Mouse (Mus musculus): ENCODE data around the gene Cks1b.
A peak's percentile ranks its signal among the peaks of the same experiment; 100 is the strongest.
"Not testable (repeated sequence)": the region's sequence is repeated elsewhere in the genome, so short reads cannot be mapped to it uniquely, and the experiment has no call there.

Gene Cks1b

GRCm38 (mm10) chr3:89418170-89418860 lies at the start of gene Cks1b, which contains the start of gene Shc1:
Cks1b (minus strand) TSS chr3:89418383.
Shc1 (plus strand) TSS chr3:89418443.
- DNase-seq (ENCODE audit: low spot score in 2 of 2): peak; percentile 97 to 99

DNA sequence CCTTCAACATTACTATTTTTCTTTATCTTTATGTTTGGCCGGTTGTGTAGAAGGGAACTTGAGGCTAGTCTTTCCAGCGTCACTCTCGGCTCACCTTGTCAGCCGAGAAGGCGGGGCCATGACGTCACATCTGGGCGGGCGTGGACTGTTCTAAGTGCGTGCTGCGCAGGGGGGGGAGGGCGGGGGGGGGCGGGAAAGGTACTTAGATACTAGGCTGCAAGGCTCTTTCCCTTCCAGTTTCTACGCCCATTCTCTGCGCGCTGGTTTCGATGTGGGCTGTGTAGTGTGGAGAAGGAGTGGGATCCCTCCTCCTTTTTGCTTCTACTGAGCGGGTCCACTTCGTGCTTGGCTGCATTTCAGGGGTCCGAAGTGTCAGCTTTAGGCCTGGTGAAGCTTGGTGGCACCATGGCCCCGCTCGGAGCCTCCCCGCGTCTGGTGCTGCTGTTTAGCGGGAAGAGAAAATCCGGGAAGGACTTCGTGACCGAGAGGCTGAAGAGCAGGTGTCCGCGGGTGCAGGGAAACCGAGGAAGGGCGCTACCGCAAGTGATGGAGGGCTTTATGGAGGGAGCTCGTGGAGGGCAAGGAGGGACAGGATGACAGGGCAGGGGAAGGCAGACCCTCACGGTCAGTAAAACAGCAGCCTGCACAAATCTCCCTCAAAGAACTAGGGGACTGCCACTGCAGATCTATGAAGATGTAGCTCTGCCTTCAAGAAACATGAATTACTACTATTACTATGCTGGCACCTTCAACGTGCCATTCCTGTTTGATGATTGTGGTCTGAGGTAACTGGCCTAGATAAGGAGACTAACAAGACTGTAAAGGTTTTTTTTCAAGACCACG lies 41.0 kb upstream of the Cks1b start:
- DNase-seq (ENCODE audit: low spot score in 2 of 2): peak; percentile 94 to 95

GRCm38 (mm10) chr3:89458372-89458964 lies 40.3 kb upstream of the Cks1b start:
- peak in 1 of 2 experiments; percentile 56 for DNase-seq (ENCODE audit: low spot score in 2 of 2)

GRCm38 (mm10) chr3:89456726-89457665 lies 38.8 kb upstream of the Cks1b start:
- peak in 1 of 2 experiments; percentile 70 for DNase-seq (ENCODE audit: low spot score in 2 of 2)

DNA sequence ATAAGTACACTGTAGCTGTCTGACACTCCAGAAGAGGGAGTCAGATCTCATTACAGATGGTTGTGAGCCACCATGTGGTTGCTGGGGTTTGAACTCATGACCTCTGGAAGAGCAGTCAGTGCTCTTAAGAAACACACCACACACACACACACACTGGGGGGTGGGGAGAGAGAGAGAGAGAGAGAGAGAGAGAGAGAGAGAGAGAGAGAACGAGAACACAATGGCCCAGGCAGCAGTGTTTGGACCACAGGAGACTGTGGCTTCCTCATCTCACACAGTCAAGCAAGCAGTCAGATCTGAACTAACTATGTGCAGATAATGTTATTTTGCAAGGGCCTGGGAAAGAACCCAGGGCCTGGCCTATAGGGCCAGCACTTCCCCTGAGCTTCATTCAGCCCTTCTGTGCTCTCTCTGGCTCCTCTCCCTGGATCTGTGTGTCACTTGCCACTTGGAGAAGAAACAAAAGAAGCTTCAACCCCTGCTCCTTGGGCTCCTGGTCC lies 37.7 kb upstream of the Cks1b start:
- DNase-seq (ENCODE audit: low spot score in 2 of 2): no peak

GRCm38 (mm10) chr3:89454401-89455177 lies 36.4 kb upstream of the Cks1b start, which contains the start of gene Pmvk:
Pmvk (plus strand) TSS chr3:89454541.
- DNase-seq (ENCODE audit: low spot score in 2 of 2): no peak

DNA sequence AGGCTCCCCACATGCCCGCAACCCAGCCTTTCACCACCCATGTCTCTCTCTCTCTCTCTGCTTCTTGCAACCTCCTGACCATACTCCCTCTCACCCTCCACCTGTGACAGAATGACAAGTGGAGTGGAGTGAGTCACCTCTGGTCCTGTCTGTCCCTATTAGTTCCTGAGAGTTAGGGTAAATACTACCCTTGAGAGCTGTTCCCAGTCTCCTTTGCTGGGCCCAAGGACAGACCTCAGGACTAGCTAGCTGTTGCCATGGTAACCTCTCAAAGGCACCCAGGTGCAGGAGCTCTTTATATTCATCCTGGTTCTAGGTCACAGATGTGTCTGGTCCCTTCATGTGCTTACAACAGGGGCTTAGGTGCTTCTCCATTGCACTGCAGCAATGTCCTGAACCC lies 33.7 kb upstream of the Cks1b start:
- DNase-seq (ENCODE audit: low spot score in 2 of 2): no peak

DNA sequence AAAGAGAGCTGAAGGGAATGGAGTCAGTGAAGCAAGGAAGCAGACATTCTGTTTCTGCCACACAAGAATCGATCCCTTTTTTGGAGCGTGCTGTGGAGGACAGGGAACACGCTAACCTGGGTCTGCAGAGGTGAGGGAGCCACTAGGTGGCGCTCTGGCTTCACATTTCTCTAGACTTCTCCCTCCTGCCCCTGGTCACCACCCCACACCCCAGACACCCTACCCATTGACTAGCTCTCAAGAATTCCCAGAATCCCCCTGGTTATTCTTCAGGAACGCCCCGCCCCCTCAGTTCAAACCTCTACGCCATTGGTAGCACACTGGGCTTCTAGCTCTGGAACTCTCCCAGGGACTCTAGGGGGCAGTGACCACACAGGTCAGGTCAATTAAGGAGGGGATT lies 31.4 kb upstream of the Cks1b start:
- peak; percentile 67 to 77 for DNase-seq (ENCODE audit: low spot score in 2 of 2)

DNA sequence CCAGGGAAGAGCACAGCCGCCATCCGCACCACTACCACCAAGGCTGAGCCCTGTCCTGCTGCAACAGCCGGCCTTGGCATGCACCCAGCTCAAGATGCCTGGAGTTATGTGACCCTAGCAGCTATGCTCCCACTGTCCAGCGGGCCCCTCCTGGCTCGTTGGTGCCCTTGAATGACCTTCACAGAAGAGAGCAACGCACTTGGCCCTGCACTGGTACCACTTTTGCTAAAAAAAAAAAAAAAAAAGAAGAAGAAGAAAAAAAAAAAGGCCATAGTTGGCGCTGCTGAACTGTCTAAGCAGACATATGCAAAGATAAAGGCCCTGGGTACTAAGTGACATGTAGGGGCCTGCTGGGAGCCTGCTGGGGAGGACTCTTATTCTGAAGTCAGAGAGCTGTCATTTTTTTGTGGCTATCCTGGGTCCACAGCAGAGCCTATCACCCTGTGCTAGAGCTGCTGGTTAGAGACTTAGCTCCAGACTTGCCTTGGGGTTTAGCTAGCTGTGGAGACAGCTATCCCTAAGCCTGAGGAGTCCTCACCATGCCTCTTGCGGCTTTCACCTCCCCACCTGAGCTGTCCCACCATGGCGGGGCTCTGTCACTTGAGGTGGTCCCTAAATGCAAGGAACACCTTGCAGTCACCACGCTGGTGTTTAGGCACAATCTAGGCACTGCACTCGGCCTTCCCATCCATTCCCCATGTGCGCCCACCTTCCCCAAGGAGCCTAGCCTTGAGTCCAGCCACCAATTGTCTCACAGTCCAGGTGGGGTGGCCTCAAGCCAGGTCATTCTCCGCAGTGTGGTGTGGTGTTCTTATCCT lies 30.7 kb upstream of the Cks1b start:
- no peak for DNase-seq (ENCODE audit: low spot score in 2 of 2)

DNA sequence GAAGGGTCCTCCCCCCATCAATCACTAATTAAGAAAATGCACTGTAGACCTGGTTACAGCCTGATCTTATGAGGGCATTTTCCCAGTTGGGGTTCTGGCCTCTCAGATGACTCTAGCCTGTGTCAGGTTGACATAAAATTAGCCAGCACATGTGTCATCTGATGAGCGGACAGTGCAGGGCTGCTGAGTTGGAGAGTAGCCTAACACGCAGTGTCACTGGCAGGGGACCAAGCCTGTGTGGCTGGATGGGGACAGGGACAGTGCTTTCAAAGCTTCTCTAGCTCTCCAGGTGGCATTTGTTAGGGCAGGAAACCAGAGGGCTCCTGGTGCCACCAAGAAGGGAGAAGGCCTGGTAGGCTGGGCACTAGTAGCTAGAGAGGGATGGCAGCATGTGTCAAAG lies 22.5 kb upstream of the Cks1b start:
- DNase-seq (ENCODE audit: low spot score in 2 of 2): no peak

DNA sequence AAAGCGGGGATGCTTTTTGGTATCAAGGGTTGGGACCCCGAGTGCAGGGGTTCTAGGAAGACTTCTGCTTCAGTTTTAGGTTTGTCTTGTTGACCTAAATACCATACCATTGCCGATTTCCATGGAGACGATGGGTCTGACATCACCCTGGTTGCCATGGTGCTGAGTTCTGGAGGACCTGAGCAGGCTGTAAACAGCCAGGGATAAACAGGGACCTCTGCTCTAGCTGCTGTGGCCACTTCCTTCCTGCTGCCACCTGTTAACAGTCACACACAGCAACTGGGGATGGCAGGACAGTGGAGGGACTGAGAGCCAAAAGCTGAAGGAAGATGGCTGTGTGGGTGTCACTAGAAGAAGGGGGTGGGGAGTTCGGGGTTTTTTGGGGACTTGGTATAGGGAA lies 19.1 kb upstream of the Cks1b start:
- DNase-seq (ENCODE audit: low spot score in 2 of 2): peak; percentile 51 to 70

- DNase-seq (ENCODE audit: low spot score in 2 of 2): peak in 1 of 2 experiments; percentile 50
Measured at GRCm38 (mm10) chr3:89436176-89437113, 18.3 kb upstream of the Cks1b start, which contains the start of gene Pbxip1. Pbxip1 (plus strand) TSS chr3:89436706.

- DNase-seq (ENCODE audit: low spot score in 2 of 2): peak in 1 of 2 experiments; percentile 55
Measured at GRCm38 (mm10) chr3:89435041-89435440, 16.9 kb upstream of the Cks1b start.

GRCm38 (mm10) chr3:89434532-89434931 lies 16.3 kb upstream of the Cks1b start:
- no peak for DNase-seq (ENCODE audit: low spot score in 2 of 2)

DNA sequence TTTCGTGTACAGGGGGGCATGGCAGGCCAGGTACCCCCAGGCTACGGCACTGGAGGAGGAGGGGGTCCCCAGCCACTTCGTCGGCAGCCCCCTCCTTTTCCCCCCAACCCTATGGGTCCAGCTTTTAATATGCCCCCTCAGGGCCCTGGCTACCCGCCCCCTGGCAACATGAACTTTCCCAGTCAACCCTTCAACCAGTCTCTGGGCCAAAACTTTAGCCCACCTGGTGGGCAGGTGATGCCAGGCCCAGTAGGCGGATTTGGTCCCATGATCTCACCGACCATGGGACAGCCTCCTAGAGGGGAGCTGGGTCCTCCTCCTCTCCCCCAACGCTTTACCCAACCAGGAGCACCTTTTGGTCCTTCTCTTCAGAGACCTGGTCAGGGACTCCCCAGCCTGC lies 14.4 kb upstream of the Cks1b start:
- no peak for DNase-seq (ENCODE audit: low spot score in 2 of 2)

DNA sequence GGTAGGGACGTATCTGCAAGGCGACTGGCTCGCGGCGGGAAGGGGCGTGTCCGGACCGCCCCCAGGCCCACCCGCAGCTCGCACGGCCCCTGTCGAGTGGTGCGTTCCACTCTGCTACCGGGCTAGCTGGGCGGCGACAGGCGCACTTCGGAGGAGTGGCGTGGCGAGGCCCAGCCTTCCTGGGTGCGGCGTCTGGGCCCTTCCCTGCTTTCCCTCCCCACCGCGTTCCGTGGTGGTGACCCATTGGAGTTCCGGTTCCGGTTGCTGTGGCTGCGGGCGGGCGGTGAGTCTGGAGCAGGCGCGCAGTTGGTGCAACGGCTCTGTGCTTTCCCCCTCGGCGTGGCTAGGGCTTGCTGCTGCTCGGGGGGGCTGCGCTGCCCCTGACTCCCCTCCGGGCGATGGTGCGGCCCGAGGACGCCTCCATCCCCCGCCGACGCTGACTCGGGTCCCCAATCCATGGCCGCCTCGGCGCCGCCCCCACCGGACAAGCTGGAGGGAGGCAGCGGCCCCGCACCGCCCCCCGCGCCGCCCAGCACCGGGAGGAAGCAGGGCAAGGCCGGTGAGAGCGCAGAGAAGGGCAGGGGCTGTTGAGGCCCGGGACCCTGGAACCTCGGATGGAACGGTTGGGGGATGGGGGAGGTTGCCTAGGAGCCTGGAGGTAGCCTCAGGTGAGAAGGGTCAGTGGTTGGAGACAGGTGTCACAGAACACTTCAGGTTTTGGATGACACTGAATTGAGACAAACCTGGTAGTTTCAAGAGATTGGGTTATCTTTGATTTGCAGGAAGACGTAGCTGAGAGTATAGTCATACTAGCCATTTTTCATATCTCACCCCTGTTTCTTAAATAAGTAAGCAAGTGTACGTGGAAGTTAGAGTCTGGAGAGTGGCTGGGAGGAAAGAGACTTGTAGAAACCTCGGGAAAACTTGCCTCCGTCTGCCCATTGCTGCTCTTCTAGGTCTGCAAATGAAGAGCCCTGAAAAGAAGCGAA lies 12.3 kb upstream of the Cks1b start, which contains the start of gene Pygo2:
Pygo2 (plus strand) TSS at position 44 of the 989 bp plus-strand sequence.
- peak; percentile 98 for DNase-seq (ENCODE audit: low spot score in 2 of 2)

GRCm38 (mm10) chr3:89429021-89429420 lies 10.8 kb upstream of the Cks1b start:
- DNase-seq (ENCODE audit: low spot score in 2 of 2): not testable (repeated sequence)

Measured in right cerebral cortex, postnatal 10 days (tissue).